Mouse (Mus musculus) gastrocnemius, postnatal 14 days (tissue): ENCODE results near the gene Ptpre. TPM values are rescaled to one million over a fixed set of nuclear protein-coding genes. Genes with fewer than 3 reads are reported as not detected.
A peak's percentile ranks its signal among the peaks of the same experiment; 100 is the strongest.
"Not testable (repeated sequence)": the region's sequence is repeated elsewhere in the genome, so short reads cannot be mapped to it uniquely, and the experiment has no call there.

Source experiments
- DNase-seq: peaks from one replicate; pipeline ENCODE4 v3.0.0; 2021; ENCODE audit warnings: mixed read lengths
- intact Hi-C: fragments of 180-260 bp; cut with DNase I; formaldehyde crosslinking; loops from one replicate; pipeline ENCODE4 v1.15.1; 2025; ENCODE audit warnings: low total_unique reads
- total RNA-seq, 2 experiments: library from RNA; stranded (reverse); gene quantifications; 2 replicates each; pipeline ENCODE4 v1.2.3; 2021

Gene Ptpre
- total RNA-seq, 2 experiments from 2014 or later, result 2.6 to 4.5 TPM

GRCm38 (mm10) chr7:135598303-135598855 lies 61.1 kb downstream of the Ptpre start:
- DNase-seq, result no peak
- intact Hi-C loops, result no loop called here

- no peak for DNase-seq
- intact Hi-C loops, result no loop called here
Measured at GRCm38 (mm10) chr7:135600076-135600475, 62.8 kb downstream of the Ptpre start.

- intact Hi-C loops, result no loop called here
- DNase-seq, result no peak
Measured at GRCm38 (mm10) chr7:135601607-135602006, 64.3 kb downstream of the Ptpre start.

GRCm38 (mm10) chr7:135602265-135602664 lies 65.0 kb downstream of the Ptpre start:
- DNase-seq, result no peak
- intact Hi-C loops, result no loop called here

- intact Hi-C loops, result no loop called here
- DNase-seq, result peak; percentile 84
Measured at GRCm38 (mm10) chr7:135602881-135603523, 65.7 kb downstream of the Ptpre start.

GRCm38 (mm10) chr7:135605002-135605803 lies 67.9 kb downstream of the Ptpre start:
- DNase-seq, result no peak
- intact Hi-C loops, result no loop called here

GRCm38 (mm10) chr7:135605804-135606072 lies 68.5 kb downstream of the Ptpre start:
- intact Hi-C loops, result no loop called here
- DNase-seq, result no peak

- no peak for DNase-seq
- intact Hi-C loops, result no loop called here
Measured at GRCm38 (mm10) chr7:135608208-135608607, 70.9 kb downstream of the Ptpre start.

GRCm38 (mm10) chr7:135609028-135609427 lies 71.7 kb downstream of the Ptpre start:
- DNase-seq, result no peak
- intact Hi-C loops, result no loop called here

GRCm38 (mm10) chr7:135609655-135610054 lies 72.4 kb downstream of the Ptpre start:
- intact Hi-C loops, result no loop called here
- no peak for DNase-seq

GRCm38 (mm10) chr7:135612276-135612675 lies 75.0 kb downstream of the Ptpre start:
- DNase-seq, result no peak
- intact Hi-C loops, result no loop called here

GRCm38 (mm10) chr7:135612801-135613200 lies 75.5 kb downstream of the Ptpre start:
- DNase-seq, result no peak
- intact Hi-C loops, result no loop called here

GRCm38 (mm10) chr7:135613380-135613779 lies 76.1 kb downstream of the Ptpre start:
- intact Hi-C loops, result no loop called here
- no peak for DNase-seq

- DNase-seq, result no peak
- intact Hi-C loops, result no loop called here
Measured at GRCm38 (mm10) chr7:135614892-135615291, 77.6 kb downstream of the Ptpre start.

GRCm38 (mm10) chr7:135616479-135616878 lies 79.2 kb downstream of the Ptpre start:
- DNase-seq, intact Hi-C loops: not testable (repeated sequence)

- intact Hi-C loops, result no loop called here
- no peak for DNase-seq
Measured at GRCm38 (mm10) chr7:135617776-135618175, 80.5 kb downstream of the Ptpre start.

GRCm38 (mm10) chr7:135621649-135622048 lies 84.4 kb downstream of the Ptpre start:
- DNase-seq, result no peak
- intact Hi-C loops, result no loop called here

GRCm38 (mm10) chr7:135622241-135622640 lies 85.0 kb downstream of the Ptpre start:
- DNase-seq, result no peak
- intact Hi-C loops, result no loop called here

- intact Hi-C loops, result no loop called here
- DNase-seq, result no peak
Measured at GRCm38 (mm10) chr7:135624854-135625253, 87.6 kb downstream of the Ptpre start.

GRCm38 (mm10) chr7:135628363-135628762 lies 91.1 kb downstream of the Ptpre start:
- no peak for DNase-seq
- intact Hi-C loops, result no loop called here

- intact Hi-C loops, result no loop called here
Measured at GRCm38 (mm10) chr7:135629019-135629418, 91.7 kb downstream of the Ptpre start.

More at GRCm38 (mm10) chr7:135629019-135629418, 91.7 kb downstream of the Ptpre start:
- DNase-seq, result no peak
